Mouse (Mus musculus) erythroblast, embryonic 14.5 days (primary cell): ENCODE results near the gene Plac1.

Experiments used
- GATA1 ChIP-seq: IDR thresholded peaks from 2 replicates; pipeline ENCODE4 v1.6.1; 2012; ENCODE audit warnings: low read length, inconsistent platforms, mixed read lengths
- TAL1 ChIP-seq: IDR thresholded peaks from 3 replicates; pipeline ENCODE4 v1.6.1; 2012; ENCODE audit warnings: low read length, inconsistent platforms, mixed read lengths

- TF ChIP-seq GATA1: no peak
- no peak for TF ChIP-seq TAL1
Measured at GRCm38 (mm10) chrX:53023021-53023420, 216.9 kb downstream of the Plac1 start.
